Mouse (Mus musculus) CH12.LX (cell line): Measurements from ENCODE around the gene Ubtd2. TPM values are rescaled to one million over a fixed set of nuclear protein-coding genes. Genes with fewer than 3 reads are reported as not detected.

Experiments used
- DNase-seq: peaks from one replicate; pipeline ENCODE4 v3.0.0-alpha.2; 2013; ENCODE audit errors: extremely low read depth
- H3K27ac ChIP-seq: 2 replicates; pipeline ENCODE4 v1.5.1; 2012; ENCODE audit warnings: low read depth, mild to moderate bottlenecking, control low read depth, moderate library complexity; ENCODE audit not compliant: insufficient read depth
- H3K27me3 ChIP-seq: replicated peaks from 2 replicates; pipeline ENCODE3; 2012; ENCODE audit warnings: inconsistent platforms
- H3K36me3 ChIP-seq, 2 experiments: replicated peaks in 1 of 2; 2 replicates each; pipeline versions ENCODE3 to v1.6.1; 2012; ENCODE audit warnings: inconsistent platforms in 1 of 2, low read length in 1 of 2, mild to moderate bottlenecking in 1 of 2, mixed read lengths in 1 of 2, moderate library complexity in 1 of 2; ENCODE audit not compliant: control insufficient read depth in 1 of 2, insufficient read depth in 1 of 2
- H3K4me1 ChIP-seq, 2 experiments: 2 replicates each; pipeline ENCODE4 v1.6.1; 2012; ENCODE audit warnings: inconsistent platforms in 1 of 2, moderate library complexity in 1 of 2; ENCODE audit not compliant: insufficient read depth in 2 of 2, control insufficient read depth in 1 of 2
- H3K4me2 ChIP-seq: 2 replicates; pipeline ENCODE4 v1.6.1; 2012; ENCODE audit warnings: low read depth, mild to moderate bottlenecking, control low read depth; ENCODE audit not compliant: poor library complexity, insufficient read depth, severe bottlenecking
- H3K4me3 ChIP-seq, 3 experiments: fragments of 150-350 bp in 1 of 3; sonication (generic) in 1 of 3; replicated peaks in 1 of 3; 2 replicates each; pipeline versions ENCODE3 to v1.5.1; 2011 to 2012; ENCODE audit warnings: low read depth in 2 of 3, low read length in 2 of 3, mild to moderate bottlenecking in 2 of 3, moderate library complexity in 2 of 3, control low read depth in 1 of 3, improper control_type of control experiment in 1 of 3, inconsistent platforms in 1 of 3, mixed read lengths in 1 of 3; ENCODE audit not compliant: poor library complexity in 1 of 3
- H3K79me2 ChIP-seq: replicated peaks from 2 replicates; pipeline ENCODE4 v1.6.1; 2012; ENCODE audit warnings: mild to moderate bottlenecking, moderate library complexity; ENCODE audit not compliant: control insufficient read depth, poor library complexity, insufficient read depth, severe bottlenecking; ENCODE audit errors: extremely low read depth
- H3K9ac ChIP-seq: 2 replicates; pipeline ENCODE4 v1.6.1; 2012; ENCODE audit warnings: low read depth, mild to moderate bottlenecking, control low read depth, moderate library complexity; ENCODE audit not compliant: insufficient read depth
- H3K9me3 ChIP-seq: replicated peaks from 2 replicates; pipeline ENCODE3; 2012; ENCODE audit warnings: low read length, inconsistent platforms, mixed read lengths
- BHLHE40 ChIP-seq: IDR thresholded peaks from 2 replicates; pipeline ENCODE4 v1.6.1; 2011; ENCODE audit warnings: mild to moderate bottlenecking, low read depth, low read length, improper control_type of control experiment
- CHD2 ChIP-seq: IDR thresholded peaks from 2 replicates; pipeline ENCODE4 v1.6.1; 2011; ENCODE audit warnings: low read length, improper control_type of control experiment
- E2F4 ChIP-seq: IDR thresholded peaks from 2 replicates; pipeline ENCODE4 v1.6.1; 2011; ENCODE audit warnings: low read depth, low read length, improper control_type of control experiment; ENCODE audit not compliant: insufficient replicate concordance
- ELF1 ChIP-seq: IDR thresholded peaks from 2 replicates; pipeline ENCODE4 v1.6.1; 2014; ENCODE audit warnings: low read depth, mild to moderate bottlenecking, inconsistent platforms, low read length, improper control_type of control experiment
- EP300 ChIP-seq: IDR thresholded peaks from 2 replicates; pipeline ENCODE4 v1.6.1; 2011; ENCODE audit warnings: low read length, improper control_type of control experiment
- ETS1 ChIP-seq: conservative IDR thresholded peaks from 2 replicates; pipeline ENCODE4 v1.6.1; 2012; ENCODE audit warnings: low read depth, mild to moderate bottlenecking, inconsistent platforms, low read length, improper control_type of control experiment, moderate library complexity
- HCFC1 ChIP-seq: IDR thresholded peaks from 2 replicates; pipeline ENCODE4 v1.6.1; 2012; ENCODE audit warnings: low read depth, mild to moderate bottlenecking, inconsistent platforms, low read length, improper control_type of control experiment
- JUN ChIP-seq: IDR thresholded peaks from 2 replicates; pipeline ENCODE4 v1.6.1; 2011; ENCODE audit warnings: low read depth, mild to moderate bottlenecking, low read length, improper control_type of control experiment, moderate library complexity; ENCODE audit not compliant: insufficient read depth
- JUND ChIP-seq: conservative IDR thresholded peaks from 2 replicates; pipeline ENCODE4 v1.6.1; 2011; ENCODE audit warnings: low read depth, low read length, improper control_type of control experiment
- MAZ ChIP-seq: IDR thresholded peaks from 2 replicates; pipeline ENCODE4 v1.6.1; 2012; ENCODE audit warnings: low read depth, mild to moderate bottlenecking, inconsistent platforms, low read length, improper control_type of control experiment, moderate library complexity
- MEF2A ChIP-seq: IDR thresholded peaks from 2 replicates; pipeline ENCODE4 v1.6.1; 2014; ENCODE audit warnings: low read depth, mild to moderate bottlenecking, inconsistent platforms, low read length, improper control_type of control experiment, borderline replicate concordance
- MXI1 ChIP-seq: IDR thresholded peaks from 2 replicates; pipeline ENCODE4 v1.6.1; 2011; ENCODE audit warnings: mild to moderate bottlenecking, low read depth, low read length, improper control_type of control experiment
- NELFE ChIP-seq: IDR thresholded peaks from 2 replicates; pipeline ENCODE4 v1.6.1; 2011; ENCODE audit warnings: low read depth, low read length, improper control_type of control experiment
- NRF1 ChIP-seq: IDR thresholded peaks from 2 replicates; pipeline ENCODE4 v1.6.1; 2014; ENCODE audit warnings: low read depth, mild to moderate bottlenecking, inconsistent platforms, low read length, improper control_type of control experiment, moderate library complexity
- PAX5 ChIP-seq: IDR thresholded peaks from 2 replicates; pipeline ENCODE4 v1.6.1; 2012; ENCODE audit warnings: low read length, inconsistent platforms, mixed read lengths
- POLR2A ChIP-seq: IDR thresholded peaks from 2 replicates; pipeline ENCODE4 v1.6.1; 2011; ENCODE audit warnings: low read depth, mild to moderate bottlenecking, improper control_type of control experiment, low read length
- POLR2AphosphoS2 ChIP-seq: IDR thresholded peaks from 2 replicates; pipeline ENCODE4 v1.6.1; 2011; ENCODE audit warnings: low read depth, low read length, improper control_type of control experiment
- SIN3A ChIP-seq: IDR thresholded peaks from 2 replicates; pipeline ENCODE4 v1.6.1; 2012; ENCODE audit warnings: low read length, improper control_type of control experiment, inconsistent platforms
- SMC3 ChIP-seq: IDR thresholded peaks from 2 replicates; pipeline ENCODE4 v1.6.1; 2011; ENCODE audit warnings: low read depth, low read length, improper control_type of control experiment
- TBP ChIP-seq: conservative IDR thresholded peaks from 2 replicates; pipeline ENCODE4 v1.6.1; 2011; ENCODE audit warnings: low read depth, low read length, improper control_type of control experiment
- TCF12 ChIP-seq: IDR thresholded peaks from 2 replicates; pipeline ENCODE4 v1.6.1; 2014; ENCODE audit warnings: low read depth, mild to moderate bottlenecking, inconsistent platforms, low read length, improper control_type of control experiment
- UBTF ChIP-seq: IDR thresholded peaks from 2 replicates; pipeline ENCODE4 v1.6.1; 2012; ENCODE audit warnings: low read depth, mild to moderate bottlenecking, inconsistent platforms, low read length, improper control_type of control experiment, moderate library complexity
- USF2 ChIP-seq: conservative IDR thresholded peaks from 2 replicates; pipeline ENCODE4 v1.6.1; 2011; ENCODE audit warnings: low read depth, low read length, improper control_type of control experiment
- ZC3H11A ChIP-seq: IDR thresholded peaks from 2 replicates; pipeline ENCODE4 v1.6.1; 2012; ENCODE audit warnings: low read depth, mild to moderate bottlenecking, inconsistent platforms, low read length, improper control_type of control experiment
- ZNF384 ChIP-seq: IDR thresholded peaks from 2 replicates; pipeline ENCODE4 v1.6.1; 2012; ENCODE audit warnings: low read depth, low read length, improper control_type of control experiment, inconsistent platforms
- dilution Hi-C: fragments of 300-500 bp; cut with MboI; formaldehyde crosslinking; loops from 2 replicates; pipeline ENCODE4 v1.14.3; 2020; ENCODE audit warnings: low sequenced_read_pairs; ENCODE audit not compliant: extremely low pct_unique_long_range_greater_than_20kb, extremely low pct_ligation_motif_present
- in situ Hi-C: fragments of 300-500 bp; cut with MboI; formaldehyde crosslinking; loops from 3 replicates; pipeline ENCODE4 v1.14.3; 2019; ENCODE audit warnings: low sequenced_read_pairs, low pct_ligation_motif_present, low pct_unique_long_range_greater_than_20kb, mixed read lengths
- polyA plus RNA-seq: library from polyadenylated mRNA; unstranded; fragments of >175 nt; gene quantifications from 2 replicates; pipeline ENCODE4 v1.2.1, GENCODE M21; 2012; ENCODE audit warnings: low read depth; ENCODE audit not compliant: insufficient read length
- total RNA-seq, 2 experiments: library from RNA; depleted of rRNA; stranded (reverse); fragments of 300-350 nt in 1 of 2; fragments of >200 nt in 1 of 2; gene quantifications; 2 replicates each; pipeline ENCODE4 v1.2.3; 2012 to 2014

Gene Ubtd2
- total RNA-seq (2012; rRNA removed) (10.3 and 13.4 TPM in 2 replicates), total RNA-seq (2014; rRNA removed) (17.8 and 21.4 TPM in 2 replicates), polyA plus RNA-seq (17.4 and 18.2 TPM in 2 replicates)

DNA sequence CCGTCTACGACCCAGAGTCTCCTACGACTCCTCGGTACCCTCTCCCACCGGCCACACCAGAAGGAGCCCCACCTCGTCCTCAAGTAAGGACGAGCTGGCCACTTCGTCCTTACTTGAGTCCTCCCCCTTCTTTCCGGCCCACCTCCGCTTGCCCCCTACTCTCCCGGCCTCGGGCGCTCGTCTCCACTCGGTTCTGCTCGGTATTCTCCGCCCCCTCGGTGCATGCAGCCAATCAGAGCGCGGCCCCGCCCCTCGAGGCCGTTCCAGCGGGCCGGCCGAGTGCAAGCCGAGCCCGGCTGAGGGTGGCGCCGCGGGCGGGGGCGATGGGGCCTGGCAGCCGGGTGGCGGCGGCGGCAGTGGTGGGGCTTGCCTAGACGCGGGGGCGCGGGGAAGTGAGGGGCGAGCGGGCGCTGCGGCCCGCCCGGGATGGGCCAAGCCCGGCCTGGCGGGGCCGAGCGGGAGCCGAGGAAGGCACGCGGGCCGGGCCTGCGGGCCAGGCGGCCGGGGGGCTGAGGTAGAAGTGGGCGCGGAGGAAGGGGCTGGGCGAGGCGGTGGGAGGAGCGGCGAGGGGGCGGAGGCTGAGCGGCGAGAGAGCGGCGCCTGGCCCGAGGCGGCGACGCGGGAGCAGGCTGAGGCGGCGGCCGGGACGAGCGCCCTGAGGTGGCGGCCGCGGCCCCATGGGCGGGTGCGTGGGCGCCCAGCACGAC, at the start of gene Ubtd2:
Gene Ubtd2, plus strand, starts transcription at position 571 of the 707 bp plus-strand sequence.
- dilution Hi-C loops (no loop called here), in situ Hi-C loops (loop anchor here (5.0 kb wide), 2 partner anchors 32 to 137 kb away; no protein-coding TSS in a partner anchor)
- TF ChIP-seq ELF1 (peak; percentile 6; the same call in 1 of the 2 replicates), BHLHE40 (no peak), UBTF (peak; percentile 83), ZC3H11A (no peak), MXI1 (peak; percentile 41), TCF12 (peak; percentile 42; the same call in 1 of the 2 replicates), MEF2A (peak; percentile 21; the same call in 1 of the 2 replicates), EP300 (no peak), SIN3A (no peak), JUND (no peak), USF2 (no peak), NELFE (peak; percentile 57; the same call in 1 of the 2 replicates), MAZ (no peak), CHD2 (no peak), NRF1 (0 out of 2 replicates have a peak, but pooled peaks have one; percentile 19), POLR2A (peak; percentile 58; the same call in 1 of the 2 replicates), PAX5 (no peak)
- peaks cover 4 to 20% of the 10 kb centered on the region in 2 experiments; a peak in 3 of 4 replicates for H3K4me1 ChIP-seq
- H3K27me3 ChIP-seq = peaks cover 12% of the 10 kb centered on the region
- peak; percentile 92 for DNase-seq
- H3K4me3 ChIP-seq = peak within 1 kb of the TSS; percentile 55 to 78 (median 73)
- H3K9me3 ChIP-seq = no peaks in the 10 kb centered on the region
- H3K79me2 ChIP-seq = no peaks in the 10 kb centered on the region
- peak within 1 kb of the TSS; percentile 73 for H3K4me2 ChIP-seq
- H3K27ac ChIP-seq = no peak within 1 kb of the TSS
- H3K9ac ChIP-seq = peak within 1 kb of the TSS; percentile 61
- H3K36me3 ChIP-seq = no peaks in the 10 kb centered on the region

DNA sequence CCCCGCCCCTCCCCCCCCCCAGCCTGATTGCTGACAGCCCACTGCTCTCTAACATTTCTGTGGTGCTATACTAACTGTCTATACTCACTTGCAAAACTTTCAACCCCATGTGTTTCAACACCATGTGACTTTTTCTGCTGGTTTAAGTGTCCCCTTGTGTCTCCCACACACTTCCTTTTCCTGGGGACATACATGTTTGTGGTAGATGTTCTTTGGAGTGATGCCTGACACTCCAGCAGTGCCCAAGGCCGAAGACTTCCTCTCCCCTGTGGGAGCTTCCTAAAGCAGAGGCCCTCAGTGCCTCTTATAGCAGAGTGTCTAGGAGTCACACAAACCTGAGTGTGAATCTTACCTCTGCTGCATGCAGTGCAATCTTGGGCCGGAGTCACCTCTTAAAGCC, 47.3 kb upstream of the Ubtd2 start:
- peaks cover 0 to 9% of the 10 kb centered on the region in 2 experiments; a peak in 2 of 4 replicates for H3K4me1 ChIP-seq
- dilution Hi-C loops (no loop called here), in situ Hi-C loops (no loop called here)
- DNase-seq = no peak
- H3K27ac ChIP-seq = no peak overlapping the region
- no peak overlapping the region for H3K9ac ChIP-seq
- no peaks in the 10 kb centered on the region for H3K79me2 ChIP-seq
- no peaks in the 10 kb centered on the region for H3K9me3 ChIP-seq
- H3K4me3 ChIP-seq = no peak overlapping the region
- no peak for TF ChIP-seq ETS1
- no peak for TF ChIP-seq POLR2AphosphoS2
- no peak for TF ChIP-seq JUND
- no peak for TF ChIP-seq MEF2A
- no peak for TF ChIP-seq TCF12
- TF ChIP-seq HCFC1 = no peak
- no peak for TF ChIP-seq TBP
- TF ChIP-seq MAZ = no peak
- no peak for TF ChIP-seq E2F4
- TF ChIP-seq JUN = no peak
- TF ChIP-seq CHD2 = no peak
- TF ChIP-seq MXI1 = no peak
- TF ChIP-seq ZNF384 = no peak
- no peak for TF ChIP-seq POLR2A
- no peak for TF ChIP-seq BHLHE40
- no peak for TF ChIP-seq USF2
- TF ChIP-seq ELF1 = no peak
- no peak for TF ChIP-seq SMC3
- H3K4me2 ChIP-seq = no peak overlapping the region
- no peaks in the 10 kb centered on the region for H3K27me3 ChIP-seq
- peaks cover 0 to 68% of the 10 kb centered on the region in 2 experiments for H3K36me3 ChIP-seq
